Mouse (Mus musculus): ENCODE results near the gene Fetub. TPM values are rescaled to one million over a fixed set of nuclear protein-coding genes. Genes with fewer than 3 reads are reported as not detected.

The Fetub gene
- polyA plus RNA-seq, 1 experiment from 2014 or later = not detected

GRCm38 (mm10) chr16:22963293-22963692, 45.2 kb downstream of the Fetub start:
- no peak overlapping the region for H3K4me2 ChIP-seq (ENCODE audit: low read length)
- H3K9ac ChIP-seq (ENCODE audit: low read length) = no peak overlapping the region
- H3K27me3 ChIP-seq (replicated peaks; ENCODE audit: control insufficient read depth, insufficient read depth, low read length) = no peaks in the 10 kb centered on the region
- H3K9me3 ChIP-seq (ENCODE audit: control insufficient read depth, low read length) = no peaks in the 10 kb centered on the region
- H3K36me3 ChIP-seq (ENCODE audit: control insufficient read depth, insufficient read depth, low read length) = no peaks in the 10 kb centered on the region
- no peaks in the 10 kb centered on the region for H3K4me1 ChIP-seq (replicated peaks; ENCODE audit: control insufficient read depth, insufficient read depth, low read length)
- ATAC-seq (replicated peaks; ENCODE audit: low FRiP score, low TSS enrichment, low read depth) (no peak), DNase-seq (ENCODE audit: low spot score) (no peak)
- H3K4me3 ChIP-seq (ENCODE audit: low read depth, low read length) = no peak overlapping the region
- no peak overlapping the region for H3K27ac ChIP-seq (ENCODE audit: low read depth)

GRCm38 (mm10) chr16:22967383-22968030, 49.4 kb downstream of the Fetub start:
- H3K27me3 ChIP-seq (replicated peaks; ENCODE audit: control insufficient read depth, insufficient read depth, low read length) = no peaks in the 10 kb centered on the region
- WGBS = 56% methylated on average over 1 of the region's 1 CpGs
- no peak for DNase-seq (ENCODE audit: low spot score)
- H3K27ac ChIP-seq (ENCODE audit: low read depth) = no peak overlapping the region
- H3K9ac ChIP-seq (ENCODE audit: low read length) = no peak overlapping the region
- H3K9me3 ChIP-seq (ENCODE audit: control insufficient read depth, low read length) = no peaks in the 10 kb centered on the region
- no peak overlapping the region for H3K4me2 ChIP-seq (ENCODE audit: low read length)
- H3K36me3 ChIP-seq (ENCODE audit: control insufficient read depth, insufficient read depth, low read length) = no peaks in the 10 kb centered on the region
- no peaks in the 10 kb centered on the region for H3K4me1 ChIP-seq (replicated peaks; ENCODE audit: control insufficient read depth, insufficient read depth, low read length)
- H3K4me3 ChIP-seq (ENCODE audit: low read depth, low read length) = no peak overlapping the region
- no peak for ATAC-seq (replicated peaks; ENCODE audit: low FRiP score, low TSS enrichment, low read depth)

Other genes with a start within 250 kb of the Fetub start
- gene Crygs, start 106.8 kb upstream of the Fetub start, polyA plus RNA-seq (2014; fragmentation: Nextera tagmentation; extraction: Ambion mirVana) = not detected in 2 replicates
- gene Tbccd1, start 60.7 kb upstream of the Fetub start, polyA plus RNA-seq (2014; fragmentation: Nextera tagmentation; extraction: Ambion mirVana) = 28.9 and 31.9 TPM in 2 replicates
- 83.1 and 94.1 TPM in 2 replicates for gene Dnajb11, start 60.5 kb upstream of the Fetub start, polyA plus RNA-seq (2014; fragmentation: Nextera tagmentation; extraction: Ambion mirVana)
- 0.36 and 0.43 TPM in 2 replicates for gene Ahsg, start 27.1 kb upstream of the Fetub start, polyA plus RNA-seq (2014; fragmentation: Nextera tagmentation; extraction: Ambion mirVana)
- gene Hrg, start 32.7 kb downstream of the Fetub start, polyA plus RNA-seq (2014; fragmentation: Nextera tagmentation; extraction: Ambion mirVana) = 0.13 TPM in 1 of 2 replicates, not detected in the other
- gene Kng2, start 111.1 kb downstream of the Fetub start, polyA plus RNA-seq (2014; fragmentation: Nextera tagmentation; extraction: Ambion mirVana) = not detected in 2 replicates
- not detected in 2 replicates for gene Kng1, start 139.5 kb downstream of the Fetub start, polyA plus RNA-seq (2014; fragmentation: Nextera tagmentation; extraction: Ambion mirVana)
- 218 and 243 TPM in 2 replicates for gene Eif4a2, start 189.1 kb downstream of the Fetub start, polyA plus RNA-seq (2014; fragmentation: Nextera tagmentation; extraction: Ambion mirVana)
- 126 and 136 TPM in 2 replicates for gene Rfc4, start 209.4 kb downstream of the Fetub start, polyA plus RNA-seq (2014; fragmentation: Nextera tagmentation; extraction: Ambion mirVana)
- not detected in 2 replicates for gene Adipoq, start 228.2 kb downstream of the Fetub start, polyA plus RNA-seq (2014; fragmentation: Nextera tagmentation; extraction: Ambion mirVana)